Mouse (Mus musculus) cortical plate, adult 2 months (tissue): ENCODE measurements around the gene Emid1. TPM values are rescaled to one million over a fixed set of nuclear protein-coding genes. Genes with fewer than 3 reads are reported as not detected.

Experiments used
- H3K27ac ChIP-seq: fragments of 200-500 bp; 2 replicates; pipeline ENCODE4 v1.5.1; 2012; ENCODE audit warnings: low read length, control low read depth, inconsistent platforms; ENCODE audit not compliant: insufficient read depth
- H3K4me1 ChIP-seq: fragments of 200-500 bp; 2 replicates; pipeline ENCODE4 v1.6.1; 2011; ENCODE audit warnings: low read length; ENCODE audit not compliant: control insufficient read depth, insufficient read depth
- H3K4me3 ChIP-seq: fragments of 200-500 bp; 2 replicates; pipeline ENCODE4 v1.5.1; 2011; ENCODE audit warnings: mild to moderate bottlenecking, low read length, control low read depth; ENCODE audit not compliant: insufficient read depth
- CTCF ChIP-seq: fragments of 200-500 bp; IDR thresholded peaks from 2 replicates; pipeline ENCODE4 v1.5.1; 2011; ENCODE audit warnings: mild to moderate bottlenecking, control low read depth, low read length; ENCODE audit not compliant: insufficient read depth; ENCODE audit errors: extremely low read depth
- POLR2A ChIP-seq: fragments of 200-500 bp; IDR thresholded peaks from 2 replicates; pipeline ENCODE4 v1.6.1; 2011; ENCODE audit warnings: mild to moderate bottlenecking, low read length, control low read depth; ENCODE audit not compliant: insufficient read depth; ENCODE audit errors: extremely low read depth
- polyA plus RNA-seq: library from polyadenylated mRNA; depleted of rRNA; stranded (reverse); fragments of >200 nt; gene quantifications from 2 replicates; pipeline ENCODE4 v1.2.3, GENCODE M21; 2012; rRNA removed

The Emid1 gene
- polyA plus RNA-seq, 1 experiment = 8.1 TPM

DNA sequence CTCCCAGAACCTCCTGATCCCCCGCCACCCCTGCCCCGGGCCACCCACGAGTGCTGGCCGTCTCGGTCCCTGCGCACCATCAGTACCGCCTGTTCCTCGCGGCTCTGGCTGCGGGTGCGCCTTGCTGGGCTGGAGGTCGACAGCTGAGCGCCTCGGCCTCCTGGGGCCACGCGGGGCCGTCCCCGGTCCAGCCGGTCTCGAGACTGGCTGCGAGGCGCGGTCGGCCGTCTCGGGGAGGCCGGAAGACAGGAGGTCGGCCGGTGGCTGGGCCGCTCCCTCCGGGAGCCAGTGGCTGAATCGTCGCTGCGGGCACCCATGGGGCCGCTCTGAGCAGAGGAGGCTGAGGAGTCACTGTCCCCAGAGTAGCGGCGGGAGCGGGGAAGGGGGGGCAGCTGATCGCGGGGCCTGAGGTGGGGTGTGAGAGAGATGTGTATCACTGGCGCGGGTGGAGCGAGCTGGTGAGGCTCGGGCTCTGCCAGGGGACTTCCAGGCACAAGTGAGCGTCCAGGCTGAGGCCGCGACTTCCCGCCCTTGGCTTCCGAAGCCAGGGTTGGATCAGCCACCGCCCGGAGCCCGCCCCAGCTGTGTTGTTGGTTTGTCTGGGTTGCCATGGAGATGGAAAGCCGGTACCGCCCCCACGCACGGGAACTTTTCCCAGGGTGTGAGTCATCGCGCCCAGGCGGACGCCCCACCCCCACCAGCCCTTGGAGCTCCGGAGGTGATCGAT is 90.5 kb downstream of the Emid1 start:
- H3K4me1 ChIP-seq = no peaks in the 10 kb centered on the region; the same call in 1 of the 2 replicates
- peak overlapping the region; percentile 45; the same call in 1 of the 2 replicates for H3K4me3 ChIP-seq
- TF ChIP-seq CTCF (no peak), POLR2A (no peak)
- H3K27ac ChIP-seq = peak overlapping the region; percentile 46

DNA sequence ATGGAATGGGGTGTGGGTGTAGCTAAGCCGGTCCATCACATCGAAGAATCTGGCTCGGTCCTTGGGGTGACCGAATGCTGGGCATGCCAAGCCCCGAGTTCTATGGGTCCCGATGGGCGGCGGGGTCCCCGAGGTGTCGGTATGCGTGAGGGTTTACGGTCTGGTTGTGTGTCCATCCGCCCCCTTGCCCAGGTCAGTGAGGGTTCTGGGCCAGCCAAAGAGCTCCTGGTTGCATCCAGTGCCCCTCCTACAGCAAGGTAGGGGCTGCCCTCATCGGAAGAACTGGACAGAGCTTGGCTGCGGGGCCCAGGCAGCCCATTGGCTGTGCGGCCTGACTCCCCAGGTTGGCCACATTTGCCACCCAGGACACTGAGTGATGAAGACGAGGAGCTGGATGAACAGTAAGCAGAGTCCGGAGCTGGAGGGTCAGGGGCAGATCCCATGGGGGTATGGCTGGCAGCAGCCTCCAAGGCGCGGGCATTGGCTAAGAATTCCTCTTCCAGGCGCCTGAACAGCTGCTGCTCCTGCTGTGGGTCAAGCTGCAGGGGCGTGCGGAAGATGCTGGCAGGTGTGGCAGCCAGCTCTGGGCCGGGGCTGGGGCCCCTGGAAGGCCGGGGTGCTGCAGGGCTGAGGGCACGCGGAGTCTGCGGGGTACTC is 91.2 kb downstream of the Emid1 start:
- Histone ChIP-seq H3K4me3 (0 out of 2 replicates have a peak overlapping the region, but pooled peaks have one; percentile 5), H3K27ac (peak overlapping the region; percentile 46)

DNA sequence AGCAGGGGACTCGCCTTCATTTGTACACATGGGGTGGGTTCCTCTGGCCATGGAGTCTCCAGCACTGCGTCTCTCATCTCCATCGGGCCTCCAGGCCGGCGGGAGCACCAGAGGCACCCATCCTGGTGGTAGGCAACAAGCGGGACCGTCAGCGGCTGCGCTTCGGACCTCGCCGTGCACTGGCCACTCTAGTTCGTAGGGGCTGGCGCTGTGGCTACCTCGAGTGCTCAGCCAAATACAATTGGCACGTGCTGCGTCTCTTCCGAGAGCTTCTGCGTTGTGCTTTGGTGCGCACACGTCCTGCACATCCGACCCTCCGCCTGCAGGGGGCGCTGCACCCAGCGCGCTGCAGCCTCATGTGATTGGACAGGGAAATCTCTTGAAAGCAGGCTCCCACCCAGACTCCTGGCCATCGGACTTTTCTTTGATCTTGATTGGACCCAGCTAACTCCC is 92.3 kb downstream of the Emid1 start:
- peak overlapping the region; percentile 77; the same call in 1 of the 2 replicates for H3K4me3 ChIP-seq
- TF ChIP-seq CTCF (peak; percentile 79), POLR2A (peak; percentile 56; the same call in 1 of the 2 replicates)
- no peaks in the 10 kb centered on the region; the same call in 1 of the 2 replicates for H3K4me1 ChIP-seq
- H3K27ac ChIP-seq = no peak overlapping the region

More for the DNA sequence above, 91.2 kb downstream of the Emid1 start:
- 0 out of 2 replicates have a peak, but pooled peaks have one; percentile 12 for TF ChIP-seq POLR2A
- no peak for TF ChIP-seq CTCF
- H3K4me1 ChIP-seq = no peaks in the 10 kb centered on the region; the same call in 1 of the 2 replicates

DNA sequence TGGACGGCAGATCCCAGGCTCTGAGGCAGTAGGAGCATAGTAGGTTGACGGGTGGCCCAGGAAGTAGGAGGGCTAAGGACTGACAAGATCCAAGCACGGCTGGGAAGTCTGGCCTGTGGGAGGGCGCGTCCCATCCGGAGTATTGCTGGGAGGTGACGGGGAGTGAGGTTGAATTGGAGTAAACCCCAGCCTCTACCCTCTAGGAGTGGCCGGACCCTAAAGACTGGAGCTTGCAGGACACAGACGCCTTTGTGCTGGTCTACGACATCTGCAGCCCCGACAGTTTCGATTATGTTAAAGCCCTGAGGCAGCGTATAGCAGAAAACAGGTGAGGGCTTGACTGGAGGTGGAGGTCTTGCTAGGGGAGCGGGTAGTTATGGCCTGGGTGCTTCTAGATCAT is 92.8 kb downstream of the Emid1 start:
- TF ChIP-seq POLR2A = 0 out of 2 replicates have a peak, but pooled peaks have one; percentile 9
- no peak for TF ChIP-seq CTCF
- peak overlapping the region; percentile 77 for H3K4me3 ChIP-seq
- H3K4me1 ChIP-seq = no peaks in the 10 kb centered on the region; the same call in 1 of the 2 replicates
- no peak overlapping the region for H3K27ac ChIP-seq

- H3K4me3 ChIP-seq = peak overlapping the region; percentile 77
Measured at GRCm38 (mm10) chr11:5058783-5059182, 93.3 kb downstream of the Emid1 start.

GRCm38 (mm10) chr11:5057856-5058641 is 94.0 kb downstream of the Emid1 start, which contains the start of gene Rasl10a:
Gene Rasl10a, plus strand, starts transcription at chr11:5058128.
- H3K4me3 ChIP-seq = peak within 1 kb of the TSS; percentile 77
- TF ChIP-seq CTCF = no peak
- no peak for TF ChIP-seq POLR2A
- H3K4me1 ChIP-seq = no peaks in the 10 kb centered on the region; the same call in 1 of the 2 replicates
- peak within 1 kb of the TSS; percentile 66 for H3K27ac ChIP-seq

More at GRCm38 (mm10) chr11:5058783-5059182, 93.3 kb downstream of the Emid1 start:
- Histone ChIP-seq H3K27ac (no peak overlapping the region), H3K4me1 (no peaks in the 10 kb centered on the region; the same call in 1 of the 2 replicates)
- no peak for TF ChIP-seq CTCF
- no peak for TF ChIP-seq POLR2A

DNA sequence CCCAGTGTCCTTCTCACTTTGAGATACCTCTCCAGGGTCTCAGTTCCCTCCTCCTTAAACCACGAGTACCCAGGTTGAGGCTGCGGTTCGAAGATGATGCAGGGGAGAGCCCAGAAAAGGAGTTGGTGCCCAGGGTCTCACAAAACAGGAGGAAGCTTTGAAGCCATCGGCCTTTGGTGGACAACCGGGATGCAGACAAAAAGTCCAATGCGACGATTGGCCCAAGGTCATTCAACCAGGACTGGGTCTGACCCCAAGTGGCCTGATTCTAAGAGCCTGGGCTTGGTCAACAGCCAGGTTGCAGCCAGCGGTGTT is 94.6 kb downstream of the Emid1 start:
- Histone ChIP-seq H3K4me1 (no peaks in the 10 kb centered on the region; the same call in 1 of the 2 replicates), H3K4me3 (peak overlapping the region; percentile 77), H3K27ac (peak overlapping the region; percentile 52)
- no peak for TF ChIP-seq POLR2A
- TF ChIP-seq CTCF = no peak

DNA sequence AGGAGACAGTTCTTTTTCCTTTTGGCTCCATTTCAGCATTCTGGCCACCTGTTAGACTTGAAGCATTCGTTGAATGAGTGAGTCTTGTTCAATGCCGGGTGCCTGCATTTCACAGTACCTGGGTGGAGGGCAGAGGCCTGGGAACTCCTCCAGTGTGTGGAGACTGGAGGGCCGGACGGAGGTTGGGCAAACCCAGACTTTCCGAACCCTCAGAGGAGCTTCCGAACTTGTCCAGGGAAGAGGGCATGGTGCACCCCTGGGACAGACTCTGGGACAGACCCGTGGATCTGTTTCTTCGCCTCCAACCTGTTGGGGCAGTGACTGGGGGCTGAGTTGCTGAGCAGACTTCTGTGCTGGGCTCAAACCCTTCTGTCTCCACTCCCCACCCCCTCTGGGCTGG is 95.0 kb downstream of the Emid1 start:
- no peak overlapping the region for H3K27ac ChIP-seq
- no peak for TF ChIP-seq POLR2A
- TF ChIP-seq CTCF = no peak

More for the DNA sequence above, 95.0 kb downstream of the Emid1 start:
- Histone ChIP-seq H3K4me3 (peak overlapping the region; percentile 77; the same call in 1 of the 2 replicates), H3K4me1 (no peaks in the 10 kb centered on the region; the same call in 1 of the 2 replicates)

Other genes with a start within 250 kb of the Emid1 start
- gene Nefh, start 204.2 kb downstream of the Emid1 start, polyA plus RNA-seq = 33.5 and 35.3 TPM in 2 replicates
- gene Ap1b1, start 165.4 kb downstream of the Emid1 start, polyA plus RNA-seq = 162 and 169 TPM in 2 replicates
- gene Rasl10a, start 94.1 kb downstream of the Emid1 start, polyA plus RNA-seq = 83.2 and 86.6 TPM in 2 replicates
- gene Gas2l1, start 86.9 kb downstream of the Emid1 start, polyA plus RNA-seq = 91.6 and 98.8 TPM in 2 replicates
- 32.3 and 34.4 TPM in 2 replicates for gene Rhbdd3, start 53.3 kb downstream of the Emid1 start, polyA plus RNA-seq
- 345 and 350 TPM in 2 replicates for gene Ewsr1, start 53.0 kb downstream of the Emid1 start, polyA plus RNA-seq
- gene Kremen1, start 109.3 kb upstream of the Emid1 start, polyA plus RNA-seq = 10.4 and 10.6 TPM in 2 replicates